Mouse (Mus musculus) heart, adult 18-20 months (tissue): ENCODE measurements around the gene Ostc. TPM values are rescaled to one million over a fixed set of nuclear protein-coding genes. Genes with fewer than 3 reads are reported as not detected.

Experiments
- total RNA-seq, 2 experiments: library from RNA; stranded (reverse); gene quantifications; 2 replicates each; pipeline ENCODE4 v1.2.3; 2021

Ostc gene
- total RNA-seq, 2 experiments from 2014 or later: 46.2 to 50.8 TPM

Other genes with a start within 250 kb of the Ostc start
- gene Etnppl, start 92.0 kb downstream of the Ostc start, total RNA-seq: not detected
- gene Rpl34, start 21.0 kb upstream of the Ostc start, total RNA-seq: 100 to 1,000 TPM; 324 to 396 TPM